Mouse (Mus musculus): ENCODE data around the gene Hspg2. TPM values are rescaled to one million over a fixed set of nuclear protein-coding genes. Genes with fewer than 3 reads are reported as not detected.

The Hspg2 gene
- total RNA-seq, 2 experiments from 2014 or later, result 84.4 to 94.7 TPM

DNA sequence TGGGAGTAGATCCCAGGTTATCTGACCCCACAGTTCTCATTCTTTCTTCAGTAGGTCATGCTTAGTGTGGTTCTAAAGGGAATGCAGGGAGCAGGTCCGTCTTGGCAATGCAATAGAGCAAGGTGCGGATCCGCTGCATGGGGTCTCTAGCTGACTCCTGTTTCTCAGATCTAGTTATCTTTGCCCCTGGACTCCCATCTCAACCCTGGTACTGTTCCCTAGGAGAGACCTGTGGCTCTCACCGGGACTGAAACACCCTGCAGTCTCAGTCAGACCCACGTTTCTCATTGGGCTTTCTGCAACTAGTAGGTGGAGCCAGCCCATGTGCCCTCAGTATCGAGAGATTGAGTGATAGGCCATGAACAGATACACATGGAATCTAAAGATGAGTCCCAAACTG lies 9.0 kb downstream of the Hspg2 start:
- intact Hi-C loops (cut with DNase I), result no loop called here
- no peak for DNase-seq

DNA sequence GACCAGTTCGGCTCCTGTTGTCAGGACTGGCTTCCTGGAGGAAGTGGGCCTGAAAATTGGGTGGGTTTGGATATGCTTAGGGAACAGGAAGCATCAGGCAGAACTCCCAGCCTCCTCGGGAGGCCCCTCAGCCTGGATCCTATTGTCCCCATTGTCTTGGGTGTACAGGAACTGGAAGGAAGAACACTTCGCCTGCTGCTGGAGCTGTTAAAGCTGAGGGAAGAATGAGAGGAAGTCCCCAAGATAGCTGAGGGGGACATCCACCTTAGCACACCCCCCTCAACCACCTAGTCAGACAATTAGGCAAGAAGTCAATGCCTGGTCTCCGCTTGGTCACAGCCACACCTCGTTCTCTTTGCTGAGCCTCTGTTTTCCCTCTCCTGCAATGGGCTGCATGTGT lies 9.7 kb downstream of the Hspg2 start:
- intact Hi-C loops (cut with DNase I), result no loop called here
- no peak for DNase-seq

DNA sequence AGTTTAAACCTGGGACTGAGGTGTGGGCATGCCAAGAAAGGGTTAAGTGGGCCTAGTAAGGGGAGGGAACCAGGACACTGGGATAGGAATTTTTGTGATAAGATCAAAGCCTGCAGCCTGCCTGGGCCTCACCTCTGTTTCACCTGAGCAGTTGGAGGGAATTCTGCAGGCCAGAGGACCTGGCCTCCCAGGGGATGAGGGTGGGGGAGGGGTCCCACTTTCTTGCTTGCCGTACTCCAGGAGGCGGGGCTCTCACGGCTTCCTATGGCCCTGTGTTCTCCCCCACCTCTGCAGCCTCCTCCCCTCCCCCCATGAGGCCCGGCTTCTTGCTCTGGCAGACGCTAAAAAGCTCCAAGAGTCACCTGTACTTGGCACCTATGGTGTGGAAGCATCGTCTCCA lies 11.2 kb downstream of the Hspg2 start:
- intact Hi-C loops (cut with DNase I), result no loop called here
- no peak for DNase-seq

DNA sequence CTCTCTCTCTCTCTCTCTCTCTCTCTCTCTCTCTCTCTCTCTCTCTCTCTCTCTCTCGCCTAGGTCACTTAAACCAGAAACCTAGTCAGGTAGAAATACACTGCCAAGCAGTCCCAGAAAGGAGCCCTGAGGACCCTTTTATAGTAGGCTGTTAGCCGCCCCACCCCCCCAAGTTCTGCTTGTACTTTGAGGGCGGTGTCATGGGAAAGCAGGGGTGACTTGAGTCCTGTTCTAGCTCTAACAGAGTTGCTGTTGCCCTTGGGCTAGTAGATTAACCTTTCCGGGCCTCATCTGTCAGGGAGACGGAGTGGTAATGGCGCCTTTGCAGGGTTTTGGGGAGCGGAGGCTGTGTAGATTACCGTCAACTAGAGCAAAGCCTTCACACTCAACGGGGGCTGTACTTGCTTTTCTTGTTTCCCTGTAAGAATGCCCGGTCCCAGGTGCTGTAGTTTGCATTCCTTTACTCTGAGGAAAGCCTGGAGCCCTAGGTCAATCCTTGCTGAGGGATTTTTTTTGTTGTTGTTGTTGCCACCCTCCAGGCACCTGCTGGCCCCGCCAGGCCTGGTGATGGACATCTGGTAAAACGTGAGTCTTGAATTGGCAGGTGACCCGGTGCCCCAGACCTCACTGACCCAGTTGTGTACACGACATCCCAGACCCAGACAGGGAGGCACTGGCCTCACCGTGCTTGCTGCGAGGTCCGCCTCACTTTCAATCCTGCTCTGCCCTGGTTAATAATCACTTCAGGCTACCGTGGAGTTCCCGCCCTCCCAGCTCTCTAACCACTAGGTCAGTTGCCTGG lies 11.8 kb downstream of the Hspg2 start:
- DNase-seq, result no peak
- intact Hi-C loops (cut with DNase I), result no loop called here

DNA sequence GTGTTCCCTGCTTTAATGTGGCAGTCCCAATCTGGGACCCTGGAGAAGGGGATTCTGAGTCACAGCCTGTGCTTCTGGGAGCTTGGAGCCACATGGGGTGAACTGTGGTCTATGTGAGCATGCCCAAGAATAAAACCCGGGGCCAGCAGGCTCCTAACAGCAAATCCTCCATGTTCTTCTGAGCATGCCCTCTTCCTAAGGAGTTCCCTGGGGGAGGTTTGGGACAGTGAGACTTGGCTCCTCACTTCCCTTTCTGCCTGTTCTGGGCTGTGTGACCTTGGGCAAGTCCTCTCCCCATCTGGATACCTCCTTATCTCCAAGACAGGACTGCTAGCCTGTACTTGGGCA lies 12.4 kb downstream of the Hspg2 start:
- DNase-seq, result no peak
- intact Hi-C loops (cut with DNase I), result no loop called here

DNA sequence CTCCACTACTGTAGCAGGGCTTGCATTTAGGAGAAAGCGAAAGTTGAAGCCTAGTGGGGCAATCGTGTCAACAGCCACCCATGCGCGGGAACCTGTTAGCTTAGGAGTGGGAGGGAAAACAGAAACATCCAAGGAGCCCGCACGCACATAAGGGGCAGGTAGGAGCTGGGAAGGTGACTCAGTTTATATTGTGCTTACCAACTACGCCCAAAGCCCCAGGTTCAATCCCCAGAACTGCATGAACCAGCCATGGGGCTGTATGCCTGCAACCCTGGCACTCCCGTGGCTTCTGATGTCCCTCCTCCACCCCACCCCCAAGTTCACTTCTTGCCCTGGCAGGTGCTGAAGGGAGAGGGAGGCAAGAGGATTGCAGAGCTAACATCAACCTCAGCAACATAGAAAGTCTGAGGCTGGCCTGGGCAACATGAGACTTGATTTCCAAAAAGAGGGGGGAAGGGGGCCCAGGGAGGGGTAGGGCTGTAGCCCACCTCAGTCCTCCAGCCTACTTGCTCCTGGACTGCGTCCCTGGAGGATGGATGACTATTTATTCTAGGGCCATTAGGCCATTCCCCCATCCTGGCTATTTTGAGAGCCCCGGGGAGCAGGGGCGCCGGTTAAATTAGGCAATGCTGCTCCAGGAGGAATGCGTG lies 12.9 kb downstream of the Hspg2 start:
- no peak for DNase-seq
- intact Hi-C loops (cut with DNase I), result no loop called here

DNA sequence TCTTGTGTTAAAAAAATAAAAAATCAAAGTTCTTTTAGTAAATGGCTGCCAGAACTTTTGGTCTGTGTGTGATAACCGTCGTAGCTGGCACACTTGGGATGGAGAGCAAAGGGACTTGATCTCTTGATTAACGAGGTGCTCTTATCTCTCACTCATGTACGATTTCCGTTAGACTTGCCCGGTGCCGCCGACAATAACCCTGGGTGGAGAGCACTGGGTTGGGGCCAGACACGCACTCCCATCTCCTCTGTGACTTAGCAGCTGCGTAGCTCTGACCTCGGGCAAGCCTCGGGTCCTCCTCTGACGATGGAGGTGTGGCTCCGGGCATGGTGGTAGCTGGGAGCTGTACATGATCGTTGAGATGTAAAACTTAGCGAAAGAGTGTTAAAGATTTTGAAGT lies 15.3 kb downstream of the Hspg2 start:
- intact Hi-C loops (cut with DNase I), result no loop called here
- DNase-seq, result peak in 1 of 2 experiments; percentile 27

DNA sequence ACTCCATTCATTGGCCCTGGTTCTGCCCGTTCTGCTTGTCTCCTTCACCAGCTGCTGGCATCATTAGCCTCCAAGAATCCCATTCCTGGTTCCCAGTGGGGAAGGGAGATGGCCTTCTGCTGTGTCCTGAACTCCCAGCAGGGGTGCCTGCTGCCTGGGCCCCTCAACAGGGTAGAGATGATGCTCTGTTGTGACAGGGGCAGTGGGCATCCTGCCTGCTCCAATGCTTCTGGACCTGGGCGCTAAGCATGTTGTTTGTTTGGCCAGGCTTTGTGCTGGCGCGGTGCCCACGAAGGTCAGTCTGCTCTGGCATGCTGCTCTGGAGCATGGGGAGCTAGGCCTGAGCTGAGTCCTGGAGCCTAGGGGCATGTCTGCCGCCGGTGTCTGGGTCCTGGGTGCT lies 16.0 kb downstream of the Hspg2 start:
- peak; percentile 63 to 65 for DNase-seq
- intact Hi-C loops (cut with DNase I), result no loop called here

DNA sequence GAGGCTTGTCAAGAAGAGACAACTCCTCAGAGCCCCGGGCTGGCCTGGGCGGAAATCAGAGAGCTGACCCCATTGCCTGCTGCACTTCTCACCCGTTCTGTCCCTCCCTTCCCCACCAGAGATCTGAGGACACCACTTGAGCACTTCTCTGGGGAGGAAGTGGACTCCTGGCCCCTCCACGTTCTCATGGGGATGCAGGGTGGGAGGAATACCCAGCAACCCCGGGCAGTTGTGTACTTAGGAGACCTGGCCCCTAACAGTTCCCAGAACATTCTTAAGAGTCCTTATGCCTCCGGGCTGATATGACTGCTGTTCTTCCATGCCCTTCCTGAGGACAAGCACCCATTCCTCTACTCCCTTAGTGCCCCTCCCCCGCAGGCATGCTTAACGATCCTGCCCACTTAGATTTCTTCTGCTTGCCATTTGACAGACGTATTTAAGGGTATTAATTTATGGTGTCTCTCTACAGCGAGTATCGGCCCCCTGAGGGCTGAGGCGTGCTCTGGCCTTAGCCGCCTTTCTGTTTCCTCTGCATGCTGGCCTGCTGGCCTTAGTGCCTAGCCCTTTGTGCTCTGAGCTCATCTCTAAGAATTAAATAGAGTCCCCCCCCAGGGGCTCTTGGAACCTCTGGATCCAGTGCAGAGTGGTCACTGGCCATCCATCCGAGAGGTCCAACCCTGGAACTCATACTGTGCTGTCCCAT lies 16.8 kb downstream of the Hspg2 start:
- intact Hi-C loops (cut with DNase I), result no loop called here

DNA sequence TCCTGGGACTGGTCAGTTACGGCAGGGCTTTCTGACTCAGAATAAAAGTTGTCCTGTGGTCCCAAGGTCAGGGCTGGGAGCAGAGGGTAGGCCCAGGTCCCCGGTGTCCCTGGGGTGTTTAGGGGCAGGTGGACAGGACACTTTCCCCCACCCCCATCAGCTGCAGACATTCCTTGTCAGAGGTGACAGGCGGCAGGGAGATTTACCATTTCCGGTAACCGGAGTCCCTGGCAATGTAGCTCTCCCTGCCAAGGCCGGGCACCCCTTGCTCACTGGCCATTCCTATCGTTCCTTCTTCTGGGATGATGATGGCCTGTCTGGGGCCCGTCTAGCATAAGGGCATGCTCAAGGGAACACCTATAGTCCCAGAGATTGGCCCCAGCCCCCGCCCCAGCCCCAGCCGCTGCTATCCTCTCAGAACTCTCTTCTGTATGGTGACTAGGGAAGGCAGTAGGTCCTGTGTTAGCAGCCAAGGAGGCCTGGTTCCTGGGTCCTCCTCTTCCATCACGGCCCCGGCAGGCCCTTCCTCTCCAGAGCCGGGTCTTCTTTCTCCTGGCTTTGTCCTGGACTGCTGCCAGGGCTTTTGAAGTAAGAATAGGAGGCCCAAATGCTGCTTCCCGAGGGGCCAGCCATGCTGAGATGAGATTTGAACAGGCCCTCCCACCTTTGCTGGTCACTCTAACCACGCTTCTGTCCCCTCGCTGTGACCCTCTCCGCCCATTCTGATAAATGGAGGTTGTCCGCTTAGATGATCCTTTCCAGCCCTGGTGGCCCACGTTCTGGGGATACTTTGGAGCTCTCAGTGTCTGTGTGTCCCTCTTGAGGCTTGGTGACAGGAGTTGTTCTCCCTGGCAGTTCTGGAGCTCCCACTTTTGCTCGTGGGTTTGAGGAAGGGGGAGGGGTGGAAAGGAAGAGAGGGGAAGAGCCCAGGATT lies 17.8 kb downstream of the Hspg2 start:
- peak in 1 of 2 experiments; percentile 44 for DNase-seq
- intact Hi-C loops (cut with DNase I), result no loop called here

More for the DNA sequence above, 16.8 kb downstream of the Hspg2 start:
- no peak for DNase-seq

DNA sequence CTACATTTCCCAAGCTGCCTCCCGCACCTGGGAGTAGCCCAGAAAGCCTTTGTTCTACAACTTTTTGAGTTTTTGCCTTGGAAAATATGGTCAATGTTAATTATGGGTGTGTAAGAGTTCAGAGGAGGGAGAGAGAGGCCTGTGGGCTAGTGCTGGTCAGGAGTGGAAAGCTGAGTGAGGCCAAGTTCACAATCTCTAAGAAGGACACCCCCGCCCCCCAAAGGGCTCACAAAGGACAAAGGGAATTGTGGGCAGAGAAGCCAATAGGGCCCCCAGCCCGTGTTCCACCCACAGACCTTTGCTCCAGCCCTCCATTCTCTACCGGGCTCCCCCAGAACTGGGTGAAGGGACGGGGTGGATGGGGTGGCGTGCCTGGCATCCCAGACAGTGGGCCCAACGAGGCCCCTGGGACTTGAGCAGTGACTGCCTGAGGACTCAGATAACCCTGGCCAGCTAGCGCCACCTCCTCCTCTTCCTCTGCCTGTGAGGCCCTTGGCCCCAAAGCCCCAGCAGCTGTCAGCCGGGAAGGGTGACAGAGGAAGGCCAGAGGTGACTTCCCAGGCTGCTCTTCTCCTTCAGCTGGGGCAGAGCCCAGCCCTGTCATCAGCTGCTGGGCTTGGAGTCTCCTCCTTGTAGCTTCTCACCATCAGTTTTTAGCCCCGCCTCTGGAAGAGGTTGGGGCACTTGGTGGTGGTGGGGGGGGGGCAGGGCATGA lies 18.9 kb downstream of the Hspg2 start:
- peak; percentile 76 to 77 for DNase-seq
- intact Hi-C loops (cut with DNase I), result no loop called here

DNA sequence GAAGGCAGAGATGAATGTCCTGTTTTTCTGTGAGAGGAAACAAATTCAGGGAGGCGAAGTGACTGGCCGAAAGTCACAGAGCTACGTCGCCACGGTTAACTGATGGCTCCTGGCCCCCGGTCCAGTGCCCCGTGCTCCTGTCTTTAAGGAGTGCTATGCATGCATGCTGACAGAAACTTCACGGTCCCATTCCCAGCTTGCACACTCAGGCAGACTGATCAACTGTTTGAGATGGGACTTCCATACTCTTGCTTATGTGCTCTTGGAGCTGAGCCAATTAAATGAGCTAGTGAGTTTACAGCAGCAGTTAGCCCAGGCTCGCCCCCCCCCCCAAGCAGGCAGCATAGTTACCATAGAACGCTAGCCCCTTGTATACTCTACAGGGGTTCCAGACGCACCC lies 19.5 kb downstream of the Hspg2 start:
- intact Hi-C loops (cut with DNase I), result no loop called here

DNA sequence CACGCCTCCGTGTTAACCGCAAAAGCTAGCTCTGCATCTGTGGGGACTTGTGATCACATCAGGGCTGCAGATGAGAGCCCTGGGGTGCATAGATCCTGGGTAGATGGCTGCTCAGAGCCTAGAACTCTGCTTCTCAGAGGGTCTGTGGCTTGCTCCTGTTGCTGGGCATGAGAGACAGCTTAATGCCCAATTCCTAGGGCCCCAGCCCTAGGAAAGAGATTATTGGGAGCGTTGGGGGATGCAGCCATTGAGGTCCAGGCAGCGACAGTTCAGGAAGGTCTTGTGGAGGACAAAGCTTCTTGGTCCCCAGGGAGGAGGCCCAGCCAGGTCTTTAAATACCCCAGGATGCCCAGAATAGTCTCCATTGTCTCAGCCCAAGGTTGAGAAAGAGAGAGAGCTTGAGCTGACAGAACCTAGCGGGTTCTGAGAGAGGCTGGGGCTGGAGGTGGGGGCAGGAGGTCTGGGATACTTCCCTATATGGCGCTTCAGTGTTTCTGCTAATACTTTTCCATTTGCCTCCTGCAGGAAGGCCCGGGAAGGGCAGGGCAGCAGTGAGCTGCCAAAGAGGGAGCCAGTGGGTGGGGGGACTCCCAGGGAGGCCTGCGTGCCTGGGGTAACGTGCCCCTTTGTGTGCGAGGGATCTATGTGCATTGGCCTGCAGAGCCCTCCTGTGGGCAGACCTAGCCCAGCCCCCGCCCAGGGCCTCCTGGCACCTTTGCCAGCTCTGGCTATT lies 20.2 kb downstream of the Hspg2 start:
- peak; percentile 44 to 60 for DNase-seq
- intact Hi-C loops (cut with DNase I), result no loop called here

More for the DNA sequence above, 19.5 kb downstream of the Hspg2 start:
- no peak for DNase-seq

DNA sequence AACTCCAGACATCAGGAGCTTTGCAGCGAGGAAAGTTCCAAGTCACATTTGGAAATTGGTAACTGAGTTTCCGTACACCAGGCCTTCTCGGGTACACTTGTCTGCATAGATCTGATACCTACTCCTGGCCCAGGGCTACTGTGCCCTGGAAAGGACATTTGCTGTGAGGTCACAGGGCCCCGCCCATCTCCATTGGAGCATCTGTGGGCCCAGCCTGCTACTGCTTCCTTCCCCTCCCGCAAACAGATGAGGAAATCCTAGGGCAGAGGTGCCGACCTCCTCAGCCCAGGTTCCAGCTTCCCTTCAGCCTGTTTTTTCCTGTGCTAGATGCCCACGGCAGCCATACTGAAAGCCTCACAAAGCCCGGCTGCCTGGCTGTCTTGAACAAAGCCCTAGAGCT lies 21.4 kb downstream of the Hspg2 start:
- peak; percentile 62 to 66 for DNase-seq
- intact Hi-C loops (cut with DNase I), result loop anchor here (5.0 kb wide), 1 partner anchor 33 kb away; no protein-coding TSS in a partner anchor

DNA sequence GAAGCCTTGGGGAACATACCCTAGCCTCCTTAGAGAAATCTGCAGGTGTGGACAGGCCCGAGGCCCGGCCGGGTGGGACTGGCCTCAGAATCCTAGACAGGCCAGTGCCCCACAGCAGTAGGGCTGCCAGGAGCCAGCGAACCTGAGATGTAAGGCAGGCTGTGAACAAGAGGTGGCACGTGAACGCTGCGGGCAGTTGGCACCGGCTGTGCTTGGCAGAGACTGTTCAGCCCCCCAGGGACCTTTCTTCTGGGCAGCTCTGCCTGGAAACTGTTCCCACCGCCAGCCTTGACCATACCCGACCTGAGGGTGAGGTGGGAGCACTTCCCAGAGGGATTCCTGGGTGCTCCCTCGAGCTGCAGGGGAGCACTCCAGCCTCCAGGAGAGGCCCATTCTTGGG lies 24.0 kb downstream of the Hspg2 start:
- intact Hi-C loops (cut with DNase I), result loop anchor here (5.0 kb wide), 1 partner anchor 35 kb away; no protein-coding TSS in a partner anchor
- no peak for DNase-seq

DNA sequence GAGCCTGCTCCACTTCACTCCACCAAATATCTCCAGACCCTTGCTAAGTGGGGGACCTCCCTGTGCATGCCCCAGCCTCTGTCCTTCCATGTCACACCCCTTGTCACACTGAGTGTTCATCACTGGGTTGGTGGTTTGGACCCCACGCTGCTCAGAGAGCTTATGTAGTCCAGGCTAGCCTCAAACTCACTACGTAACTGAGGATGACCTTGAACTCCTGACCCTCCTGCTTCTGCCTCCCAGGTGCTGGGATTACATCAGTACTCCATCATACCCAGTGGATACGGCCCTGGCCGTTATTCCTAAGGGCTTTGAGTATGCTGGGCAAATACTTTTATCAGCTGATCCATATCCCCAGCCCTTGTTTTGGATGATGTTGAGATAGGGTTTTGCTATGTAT lies 24.6 kb downstream of the Hspg2 start:
- DNase-seq, result no peak
- intact Hi-C loops (cut with DNase I), result loop anchor here (5.0 kb wide), 1 partner anchor 36 kb away; no protein-coding TSS in a partner anchor

DNA sequence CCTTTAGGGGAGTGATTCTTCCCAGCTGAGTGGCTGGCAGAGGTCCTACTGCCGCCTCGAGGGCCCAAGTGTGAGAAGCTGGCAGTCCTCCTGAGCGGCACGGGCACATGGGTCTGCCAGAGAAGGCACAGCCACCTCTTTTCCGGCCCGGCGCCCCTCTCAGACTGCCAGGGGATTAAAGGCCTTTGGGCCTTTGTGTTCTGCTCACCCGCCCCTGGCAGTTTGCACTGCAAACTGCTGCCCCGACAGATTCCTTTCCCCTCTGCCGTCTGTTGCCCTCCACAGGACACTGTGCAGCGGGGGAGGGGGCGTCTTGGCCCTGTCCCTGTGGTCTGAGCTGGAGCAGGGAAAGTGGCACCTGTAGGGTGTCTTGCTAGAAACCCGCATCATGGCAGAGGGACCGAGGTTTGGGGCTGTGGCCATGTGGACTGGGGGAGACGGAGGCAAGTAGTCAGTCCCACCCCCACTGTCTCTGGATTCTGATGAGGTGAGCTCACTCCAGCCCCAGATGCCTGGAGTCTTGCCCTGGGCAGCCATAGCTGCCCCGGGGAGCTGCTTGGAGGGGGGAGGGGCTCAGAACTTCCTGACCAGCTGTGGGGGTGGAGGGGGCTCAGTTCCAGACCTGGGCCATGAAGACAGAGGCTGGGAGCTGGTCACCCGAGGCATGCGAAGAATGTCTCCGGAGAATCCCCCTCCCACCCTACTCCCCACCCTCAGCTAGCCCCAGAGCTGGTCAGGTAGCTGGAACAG lies 26.4 kb downstream of the Hspg2 start:
- intact Hi-C loops (cut with DNase I), result loop anchor here (5.0 kb wide), 1 partner anchor 38 kb away; no protein-coding TSS in a partner anchor
- DNase-seq, result peak; percentile 47 to 49

DNA sequence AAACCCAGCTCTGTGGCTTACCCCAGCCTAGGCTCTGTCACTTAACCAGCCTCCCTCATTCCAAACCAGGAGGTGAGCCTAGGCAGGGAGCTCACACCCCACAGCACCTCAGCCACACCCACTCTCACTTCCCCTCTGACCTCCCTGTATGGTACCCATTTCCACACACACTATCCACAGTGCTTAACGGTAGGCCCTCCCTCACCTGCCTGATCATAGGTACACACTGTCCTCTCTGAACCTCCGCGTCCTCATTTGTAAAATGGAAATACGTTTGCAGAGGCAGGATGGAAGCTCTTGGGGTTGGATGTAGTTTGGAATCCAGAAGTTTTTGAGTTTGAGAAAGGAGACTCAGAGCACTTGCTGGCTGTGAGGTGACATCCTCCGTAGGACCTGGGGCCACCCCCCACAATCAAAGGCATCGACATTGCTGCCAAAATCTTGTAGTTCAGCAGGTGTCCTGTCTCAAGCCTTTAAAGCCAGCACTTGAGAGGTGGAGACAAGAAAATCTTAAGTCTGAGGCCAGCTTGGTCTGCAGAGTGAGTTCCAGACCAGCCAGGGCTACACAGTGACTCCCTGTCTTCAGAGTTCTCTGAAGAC lies 27.0 kb downstream of the Hspg2 start:
- intact Hi-C loops (cut with DNase I), result no loop called here

More for the DNA sequence above, 27.0 kb downstream of the Hspg2 start:
- DNase-seq, result no peak

Data from gastrocnemius, postnatal 36 days (tissue).